Mouse (Mus musculus) forebrain, embryonic 10.5 days (tissue): ENCODE measurements around the gene C330007P06Rik. TPM values are rescaled to one million over a fixed set of nuclear protein-coding genes. Genes with fewer than 3 reads are reported as not detected.
"Not testable (repeated sequence)": the region's sequence is repeated elsewhere in the genome, so short reads cannot be mapped to it uniquely, and the experiment has no call there.

ENCODE experiments used
- DNase-seq: peaks from one replicate; pipeline ENCODE4 v3.0.0-alpha.2; 2017; ENCODE audit warnings: low spot score; ENCODE audit errors: extremely low spot score
- H3K27ac ChIP-seq: fragments of 300-500 bp; sonication (generic); 2 replicates; pipeline ENCODE4 v1.5.1; 2016; ENCODE audit warnings: mild to moderate bottlenecking
- H3K27me3 ChIP-seq: fragments of 300-500 bp; sonication (generic); 2 replicates; pipeline ENCODE4 v1.6.1; 2016; ENCODE audit warnings: mild to moderate bottlenecking; ENCODE audit not compliant: poor library complexity, severe bottlenecking
- H3K36me3 ChIP-seq: fragments of 300-500 bp; sonication (generic); replicated peaks from 2 replicates; pipeline ENCODE4 v1.6.1; 2016; ENCODE audit warnings: mild to moderate bottlenecking, moderate library complexity
- H3K4me1 ChIP-seq: fragments of 300-500 bp; sonication (generic); 2 replicates; pipeline ENCODE4 v1.6.1; 2016
- H3K4me3 ChIP-seq: fragments of 300-500 bp; sonication (generic); 2 replicates; pipeline ENCODE4 v1.5.1; 2016; ENCODE audit warnings: mild to moderate bottlenecking, moderate library complexity
- H3K9me3 ChIP-seq: fragments of 300-500 bp; sonication (generic); 2 replicates; pipeline ENCODE4 v1.6.1; 2016; ENCODE audit warnings: mild to moderate bottlenecking, moderate library complexity
- WGBS: fragments of 180-500 bp; shearing (Covaris S2); methylation state at CpG from one replicate; pipeline ENCODE4 v1.1.7; 2016; 5-methylcytosine and 5-hydroxymethylcytosine counted together
- polyA plus RNA-seq: library from polyadenylated mRNA; unstranded; fragments of >200 nt; fragmentation: Nextera tagmentation; extraction: Ambion mirVana; gene quantifications from 2 replicates; pipeline ENCODE4 v1.2.1, GENCODE M21; 2016

The C330007P06Rik gene
- polyA plus RNA-seq, 1 experiment from 2014 or later = 32.7 TPM

DNA sequence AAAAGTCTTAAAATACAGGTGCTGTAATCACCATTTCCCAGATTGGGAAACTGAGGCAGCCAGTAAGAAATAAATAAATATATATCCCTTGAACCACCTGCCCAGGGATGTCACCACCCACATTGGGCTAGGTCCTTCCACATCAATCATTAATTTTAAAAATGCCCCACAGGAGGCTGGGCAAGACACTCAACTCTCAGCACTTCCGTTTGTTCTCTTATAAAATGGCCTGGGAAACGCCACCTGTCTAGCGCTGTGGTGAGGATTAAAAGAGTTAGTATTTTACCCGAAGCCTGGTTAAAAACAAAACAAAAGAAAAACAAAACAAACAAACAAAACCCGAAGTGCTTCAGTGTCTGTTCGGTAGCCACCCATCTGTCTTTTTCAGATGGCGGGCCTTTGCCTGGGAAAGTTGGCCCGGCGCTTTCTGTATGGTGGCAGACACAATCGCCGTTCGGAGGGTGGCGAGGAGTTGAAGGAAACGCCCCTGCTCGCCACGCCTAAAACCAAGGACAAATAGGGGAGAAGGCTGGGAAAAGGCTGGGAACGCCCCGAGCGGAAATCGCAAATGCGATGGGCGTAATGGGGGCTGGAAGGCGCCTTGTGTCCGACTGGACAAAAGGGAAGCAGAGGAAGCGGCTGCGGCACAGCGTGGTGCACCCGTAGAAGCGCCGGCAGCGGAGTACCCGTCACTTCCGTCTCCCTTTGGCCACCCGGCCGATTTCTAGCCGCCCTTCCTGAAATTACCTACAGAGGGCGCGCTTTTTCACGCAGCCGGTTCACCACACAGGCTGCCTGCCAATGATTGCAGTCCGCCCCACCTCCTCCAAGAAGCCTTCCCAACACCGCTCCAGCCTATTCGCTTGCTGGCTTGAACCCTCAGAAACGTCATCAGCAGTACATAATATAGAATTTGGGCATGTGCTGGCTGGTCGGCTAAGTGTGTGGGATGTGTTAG is 66.3 kb downstream of the C330007P06Rik start:
- no peaks in the 10 kb centered on the region for H3K36me3 ChIP-seq
- peak; percentile 85 for DNase-seq
- 19% methylated on average over 45 of the region's 45 CpGs for WGBS
- H3K9me3 ChIP-seq = no peaks in the 10 kb centered on the region
- peak overlapping the region; percentile 86 for H3K27ac ChIP-seq
- H3K4me3 ChIP-seq = peak overlapping the region; percentile 43
- H3K27me3 ChIP-seq = no peaks in the 10 kb centered on the region
- H3K4me1 ChIP-seq = peaks cover 16% of the 10 kb centered on the region

DNA sequence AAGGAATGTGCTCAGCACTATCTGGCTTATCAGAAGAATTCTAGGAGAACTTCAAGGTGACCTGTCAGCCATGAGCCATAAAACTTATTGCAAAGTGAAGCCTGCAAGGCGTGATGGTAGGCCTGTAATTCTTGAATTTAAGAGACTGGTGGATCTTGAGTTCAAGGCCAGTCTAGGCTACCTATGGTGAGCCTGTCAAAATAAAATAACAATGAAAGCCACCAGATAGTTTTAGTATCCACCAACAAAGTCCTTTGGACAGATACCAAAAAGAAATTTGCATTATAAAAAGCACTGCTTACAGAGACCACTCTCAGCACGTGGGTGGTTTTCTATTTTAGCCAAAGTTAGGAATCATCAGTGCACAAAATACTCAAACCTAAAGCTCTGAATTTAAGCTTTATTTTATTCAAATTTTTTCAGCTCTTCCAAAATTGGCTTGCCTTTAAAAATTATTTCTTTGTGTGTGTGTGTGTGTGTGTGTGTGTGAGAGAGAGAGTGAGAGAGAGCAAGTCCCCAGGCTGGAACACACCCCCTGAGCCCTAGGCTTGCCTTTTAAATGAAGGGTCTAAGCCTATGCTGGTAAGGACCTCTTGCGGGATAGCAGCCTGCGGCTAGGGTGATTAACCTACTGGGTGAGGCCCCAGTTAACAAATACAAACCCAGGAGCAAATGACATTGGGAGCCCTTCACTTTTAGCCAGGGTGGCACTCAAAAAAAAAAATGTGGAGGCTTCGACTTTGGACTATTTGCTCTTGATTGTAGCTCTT is 68.3 kb downstream of the C330007P06Rik start:
- no peak for DNase-seq
- Histone ChIP-seq H3K4me1 (peaks cover 23% of the 10 kb centered on the region), H3K27me3 (no peaks in the 10 kb centered on the region), H3K9me3 (no peaks in the 10 kb centered on the region), H3K36me3 (no peaks in the 10 kb centered on the region), H3K27ac (no peak overlapping the region), H3K4me3 (no peak overlapping the region)
- WGBS = 62% methylated on average over 5 of the region's 5 CpGs

DNA sequence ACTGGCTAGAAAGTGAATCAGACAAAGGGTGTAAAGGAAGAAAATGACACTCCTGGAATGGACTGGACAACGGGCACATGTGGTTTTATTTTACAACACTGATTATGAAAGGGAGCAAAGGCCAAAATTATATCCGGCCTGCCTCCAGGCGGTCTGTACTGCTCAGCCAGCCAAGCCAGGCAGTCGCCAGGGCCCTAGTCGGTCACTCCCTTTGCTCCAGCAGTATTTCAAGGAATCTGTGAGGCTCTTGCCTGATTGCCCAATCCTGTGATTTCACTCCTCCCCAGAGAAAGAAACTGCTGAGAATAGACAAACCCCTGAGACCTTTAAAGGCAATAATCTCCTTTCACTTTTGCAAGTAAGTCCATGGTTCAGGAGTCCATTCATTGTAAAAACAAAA is 69.7 kb downstream of the C330007P06Rik start:
- Histone ChIP-seq H3K36me3 (no peaks in the 10 kb centered on the region), H3K9me3 (no peaks in the 10 kb centered on the region), H3K4me3 (no peak overlapping the region), H3K4me1 (peaks cover 23% of the 10 kb centered on the region), H3K27ac (no peak overlapping the region), H3K27me3 (no peaks in the 10 kb centered on the region)
- 62% methylated on average over 5 of the region's 5 CpGs for WGBS
- no peak for DNase-seq

DNA sequence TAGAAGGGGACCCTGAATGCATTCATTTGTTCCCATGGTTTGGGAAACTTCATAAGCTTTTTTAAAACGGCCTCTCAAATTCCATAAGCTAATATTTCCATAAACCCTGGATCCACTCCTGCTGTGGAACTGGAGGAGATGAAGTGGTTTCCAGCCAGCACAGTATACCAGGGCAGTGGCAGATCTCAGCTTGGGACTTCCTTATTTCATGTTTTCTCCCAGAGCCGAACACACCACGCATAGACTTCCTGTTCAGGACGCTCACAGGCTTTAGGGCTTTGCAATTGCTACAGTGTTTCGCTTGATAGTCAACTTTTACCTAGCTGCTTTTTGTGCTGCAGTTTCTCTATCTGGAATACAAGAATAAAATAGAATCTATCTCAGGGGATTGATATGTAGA is 70.7 kb downstream of the C330007P06Rik start:
- Histone ChIP-seq H3K27ac (no peak overlapping the region), H3K9me3 (no peaks in the 10 kb centered on the region), H3K4me3 (no peak overlapping the region), H3K27me3 (no peaks in the 10 kb centered on the region), H3K36me3 (peaks cover 2% of the 10 kb centered on the region), H3K4me1 (peaks cover 23% of the 10 kb centered on the region)
- WGBS = 78% methylated on average over 5 of the region's 5 CpGs
- DNase-seq = no peak

DNA sequence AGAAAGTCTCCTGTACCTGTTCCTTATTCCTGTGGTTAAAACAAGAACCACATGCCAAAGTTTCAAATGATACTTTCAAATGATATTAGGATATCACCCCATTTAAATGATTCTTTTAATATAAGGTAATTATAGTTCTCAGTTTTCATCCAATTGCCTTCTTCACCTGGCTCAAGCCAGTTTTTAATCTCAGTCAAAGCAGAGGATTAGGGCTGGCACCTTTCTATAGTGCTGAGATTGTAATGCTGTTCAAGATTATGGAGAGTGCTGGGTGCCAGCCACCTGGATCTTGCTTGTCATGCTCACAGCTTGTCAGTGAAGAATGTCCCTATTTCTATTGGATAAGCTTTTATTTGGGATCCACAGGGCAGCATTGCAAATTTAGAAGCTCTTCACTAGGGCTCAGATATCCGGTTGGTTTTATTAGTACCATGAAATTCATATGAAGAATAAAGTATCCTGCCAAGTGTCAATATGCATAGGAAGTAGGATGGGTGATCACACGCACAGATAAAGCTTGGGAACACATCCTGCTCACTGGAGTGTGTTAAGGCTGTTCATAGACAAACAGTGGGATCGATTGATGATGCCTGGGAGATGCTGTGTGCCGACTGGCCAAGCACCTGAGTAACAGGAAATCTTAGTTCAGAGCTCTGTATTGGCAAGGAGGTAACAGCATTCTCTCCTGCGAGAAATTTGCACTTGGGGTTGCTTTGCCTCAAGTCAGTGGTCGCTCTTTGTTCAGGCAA is 74.6 kb downstream of the C330007P06Rik start:
- 58% methylated on average over 6 of the region's 6 CpGs for WGBS
- H3K4me3 ChIP-seq = no peak overlapping the region

DNA sequence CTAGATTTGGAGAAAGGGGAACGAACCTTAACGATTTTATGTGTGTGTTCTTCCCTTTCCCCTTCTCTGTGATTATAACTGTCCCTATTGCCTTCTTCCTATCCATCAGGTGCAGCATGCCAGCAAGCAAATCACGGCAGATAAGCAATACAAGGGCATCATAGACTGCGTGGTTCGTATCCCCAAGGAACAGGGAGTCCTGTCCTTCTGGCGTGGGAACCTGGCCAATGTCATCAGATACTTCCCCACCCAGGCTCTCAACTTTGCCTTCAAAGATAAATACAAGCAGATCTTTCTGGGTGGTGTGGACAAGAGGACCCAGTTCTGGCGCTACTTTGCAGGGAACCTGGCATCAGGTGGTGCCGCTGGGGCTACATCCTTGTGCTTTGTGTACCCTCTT is 77.2 kb downstream of the C330007P06Rik start:
- DNase-seq, H3K9me3 ChIP-seq, H3K27me3 ChIP-seq: not testable (repeated sequence)
- Histone ChIP-seq H3K4me3 (peak overlapping the region; percentile 68), H3K27ac (peak overlapping the region; percentile 90), H3K36me3 (peaks cover 15% of the 10 kb centered on the region), H3K4me1 (peaks cover 11% of the 10 kb centered on the region)
- WGBS = 80% methylated on average over 8 of the region's 8 CpGs

More for the DNA sequence above, 74.6 kb downstream of the C330007P06Rik start:
- DNase-seq = no peak
- Histone ChIP-seq H3K9me3 (no peaks in the 10 kb centered on the region), H3K27me3 (no peaks in the 10 kb centered on the region), H3K27ac (no peak overlapping the region), H3K36me3 (peaks cover 15% of the 10 kb centered on the region), H3K4me1 (peaks cover 20% of the 10 kb centered on the region)

DNA sequence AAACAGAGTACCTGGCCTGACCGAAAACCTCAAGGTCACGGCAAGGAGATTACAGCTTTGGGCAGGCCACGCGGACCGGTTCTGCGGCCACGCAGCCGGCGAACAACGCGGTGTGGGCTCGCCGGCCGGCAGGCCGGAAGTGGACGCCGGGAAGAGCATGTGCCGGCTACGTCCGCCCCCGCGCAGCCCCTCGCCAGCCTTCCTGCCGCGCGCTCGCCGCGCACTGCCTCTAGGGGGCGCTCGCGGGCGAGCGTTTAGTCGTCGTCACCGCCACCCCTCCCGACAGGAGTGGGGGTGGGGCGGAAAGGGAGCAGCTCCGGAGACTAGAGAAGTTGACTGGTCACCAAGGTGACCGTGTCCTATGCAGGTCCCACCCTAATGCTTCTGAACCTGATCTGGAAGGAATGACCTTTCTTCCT is 77.7 kb downstream of the C330007P06Rik start:
- peaks cover 11% of the 10 kb centered on the region for H3K4me1 ChIP-seq
- 25% methylated on average over 36 of the region's 41 CpGs for WGBS
- DNase-seq = peak; percentile 74
- peak overlapping the region; percentile 90 for H3K27ac ChIP-seq
- H3K4me3 ChIP-seq = peak overlapping the region; percentile 68
- H3K9me3 ChIP-seq = no peaks in the 10 kb centered on the region
- peaks cover 15% of the 10 kb centered on the region for H3K36me3 ChIP-seq
- no peaks in the 10 kb centered on the region for H3K27me3 ChIP-seq

DNA sequence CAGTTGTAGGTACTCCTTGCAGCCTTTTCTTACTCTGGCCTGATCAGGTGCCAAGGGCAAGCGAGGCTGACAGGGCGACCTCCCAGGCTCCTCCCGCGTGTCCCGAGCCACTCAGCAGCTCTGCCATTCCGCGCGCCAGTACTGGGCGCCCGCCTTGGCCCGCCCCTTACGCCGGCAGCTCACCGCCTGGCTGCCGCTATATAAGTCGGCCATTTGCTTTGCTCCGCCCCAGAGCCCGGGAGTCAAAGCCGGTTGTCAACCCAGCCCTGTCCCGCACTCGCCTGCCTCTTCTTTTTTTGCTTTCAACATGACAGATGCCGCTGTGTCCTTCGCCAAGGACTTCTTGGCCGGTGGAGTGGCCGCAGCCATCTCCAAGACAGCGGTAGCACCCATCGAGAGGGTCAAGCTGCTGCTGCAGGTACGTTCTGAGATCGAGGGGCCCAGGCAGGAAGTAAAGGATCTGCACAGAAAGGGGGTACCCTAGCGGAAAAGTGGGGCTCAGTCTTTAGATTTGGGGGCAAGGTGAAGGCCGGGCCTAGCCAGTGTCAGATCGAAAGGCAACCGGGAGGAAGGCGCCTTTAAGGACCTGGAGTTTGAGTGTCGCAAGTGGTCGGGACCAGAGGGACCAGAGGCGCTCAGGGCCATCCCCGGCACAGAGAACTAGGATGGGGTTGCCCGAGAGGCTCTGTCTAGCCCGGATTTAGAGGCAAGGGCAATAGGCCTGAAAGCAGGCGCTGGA is 78.3 kb downstream of the C330007P06Rik start, which contains the start of gene Slc25a5:
Gene Slc25a5 (plus strand): TSS at position 228 of the 739 bp plus-strand sequence.
- H3K36me3 ChIP-seq = peaks cover 15% of the 10 kb centered on the region

DNA sequence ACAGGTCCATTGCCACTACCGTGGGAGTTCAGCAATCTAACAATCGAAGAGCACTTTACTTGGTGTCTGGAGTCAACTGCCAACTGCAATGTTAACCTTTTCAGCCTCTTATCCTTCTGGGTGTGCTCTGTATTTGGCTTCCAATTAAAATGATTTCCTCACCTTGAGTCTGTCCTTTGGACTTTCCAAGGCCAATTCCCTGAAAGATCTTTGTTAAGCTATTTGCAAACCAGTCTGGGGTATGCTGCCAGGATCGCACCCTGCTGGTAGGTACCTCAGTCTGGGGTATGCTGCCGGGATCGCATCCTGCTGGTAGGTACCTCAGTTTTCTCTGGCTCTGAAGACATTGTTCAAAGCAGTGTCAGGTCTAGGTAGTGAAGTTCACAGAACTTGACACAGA is 79.3 kb downstream of the C330007P06Rik start:
- Histone ChIP-seq H3K4me3 (no peak overlapping the region), H3K27me3 (no peaks in the 10 kb centered on the region), H3K4me1 (peaks cover 8% of the 10 kb centered on the region), H3K27ac (no peak overlapping the region), H3K36me3 (peaks cover 15% of the 10 kb centered on the region), H3K9me3 (no peaks in the 10 kb centered on the region)
- 67% methylated on average over 5 of the region's 5 CpGs for WGBS
- no peak for DNase-seq

More for the DNA sequence above, 78.3 kb downstream of the C330007P06Rik start, which contains the start of gene Slc25a5:
- H3K27me3 ChIP-seq = no peaks in the 10 kb centered on the region
- peak within 1 kb of the TSS; percentile 90 for H3K27ac ChIP-seq
- H3K9me3 ChIP-seq = no peaks in the 10 kb centered on the region
- peak; percentile 77 for DNase-seq
- WGBS = 13% methylated on average over 41 of the region's 41 CpGs
- peak within 1 kb of the TSS; percentile 68 for H3K4me3 ChIP-seq
- peaks cover 8% of the 10 kb centered on the region for H3K4me1 ChIP-seq

DNA sequence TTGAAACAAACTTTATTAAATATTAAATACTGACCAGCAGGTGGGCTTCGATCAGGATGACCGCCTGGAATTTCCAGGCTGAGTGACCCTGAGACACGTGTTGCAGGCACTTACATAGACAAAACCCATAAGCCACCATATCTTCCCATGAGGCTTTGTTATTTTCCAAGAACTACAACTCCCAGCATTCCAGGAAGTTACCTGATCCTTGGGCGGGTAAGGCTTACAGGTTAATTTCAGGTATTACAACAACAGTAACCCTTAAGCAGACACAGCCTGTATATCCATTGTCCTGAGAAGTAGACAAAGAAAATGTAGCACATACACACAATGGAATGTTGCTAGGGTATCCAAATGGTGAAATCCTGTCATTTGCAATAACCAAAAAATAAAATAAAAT is 84.6 kb downstream of the C330007P06Rik start:
- H3K4me3 ChIP-seq = no peak overlapping the region
- no peak for DNase-seq
- H3K4me1 ChIP-seq = no peaks in the 10 kb centered on the region
- no peak overlapping the region for H3K27ac ChIP-seq
- no peaks in the 10 kb centered on the region for H3K27me3 ChIP-seq
- no peaks in the 10 kb centered on the region for H3K36me3 ChIP-seq
- 67% methylated on average over 4 of the region's 4 CpGs for WGBS
- no peaks in the 10 kb centered on the region for H3K9me3 ChIP-seq

DNA sequence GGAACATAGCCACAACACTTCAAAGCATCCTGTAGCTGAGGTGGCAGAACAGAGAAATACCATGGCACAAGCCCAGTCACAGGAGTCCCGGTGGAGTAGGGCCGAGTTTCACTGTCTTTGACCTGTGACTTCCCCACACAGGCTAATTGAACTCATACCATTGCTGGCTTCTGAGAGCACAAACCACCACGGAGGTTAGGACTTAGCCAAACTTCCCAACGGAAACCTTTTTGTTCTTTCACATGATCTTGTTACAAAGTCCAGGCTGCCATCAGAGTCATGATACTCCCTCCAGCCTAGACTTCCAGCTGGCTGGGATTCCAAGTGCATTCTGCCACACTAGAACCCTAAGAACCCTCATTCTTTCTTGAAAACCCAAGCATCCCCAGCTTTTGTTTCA is 96.2 kb downstream of the C330007P06Rik start:
- Histone ChIP-seq H3K27me3 (no peaks in the 10 kb centered on the region), H3K36me3 (no peaks in the 10 kb centered on the region), H3K4me3 (no peak overlapping the region), H3K27ac (no peak overlapping the region), H3K9me3 (no peaks in the 10 kb centered on the region), H3K4me1 (no peaks in the 10 kb centered on the region)
- no peak for DNase-seq
- 73% methylated on average over 4 of the region's 4 CpGs for WGBS

DNA sequence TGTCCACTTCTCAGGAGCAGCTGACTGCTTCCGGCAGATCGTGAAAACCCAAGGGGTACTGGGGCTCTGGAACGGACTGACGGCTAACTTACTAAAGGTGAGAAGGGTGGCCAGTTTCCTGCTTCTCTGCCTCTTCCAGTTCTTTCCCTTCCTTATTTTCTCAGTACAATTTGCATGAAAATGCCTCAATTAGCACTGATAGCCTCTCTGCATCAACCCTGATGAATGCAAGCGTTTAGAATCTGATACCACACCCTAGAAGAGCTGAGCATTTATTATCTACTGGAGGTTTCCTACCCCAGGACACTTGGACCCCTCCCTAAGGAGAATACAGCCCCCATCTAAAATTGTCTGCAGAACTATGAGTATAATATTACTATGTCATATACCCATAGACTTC is 98.4 kb downstream of the C330007P06Rik start:
- no peaks in the 10 kb centered on the region for H3K36me3 ChIP-seq
- 93% methylated on average over 5 of the region's 5 CpGs for WGBS
- no peak overlapping the region for H3K27ac ChIP-seq
- DNase-seq = no peak
- no peaks in the 10 kb centered on the region for H3K27me3 ChIP-seq
- no peaks in the 10 kb centered on the region for H3K9me3 ChIP-seq
- no peak overlapping the region for H3K4me3 ChIP-seq
- H3K4me1 ChIP-seq = no peaks in the 10 kb centered on the region
